Mouse (Mus musculus) cerebellum, adult 2 months (tissue): ENCODE measurements at regions not wholly inside any gene's neighbourhood (a gene's known extent, or its start where the extent isn't known, plus 50 kb on each side); places are given as distances from the start of the nearest gene placed in this dataset.

Experiments used
- CTCF ChIP-seq: fragments of 200-500 bp; IDR thresholded peaks from 2 replicates; pipeline ENCODE4 v1.5.1; 2011; ENCODE audit warnings: low read depth, mild to moderate bottlenecking, control low read depth, low read length, moderate library complexity, borderline replicate concordance; ENCODE audit not compliant: insufficient read depth
- POLR2A ChIP-seq: fragments of 200-500 bp; IDR thresholded peaks from 2 replicates; pipeline ENCODE4 v1.6.1; 2011; ENCODE audit warnings: low read length, control low read depth, borderline replicate concordance; ENCODE audit not compliant: insufficient read depth

DNA sequence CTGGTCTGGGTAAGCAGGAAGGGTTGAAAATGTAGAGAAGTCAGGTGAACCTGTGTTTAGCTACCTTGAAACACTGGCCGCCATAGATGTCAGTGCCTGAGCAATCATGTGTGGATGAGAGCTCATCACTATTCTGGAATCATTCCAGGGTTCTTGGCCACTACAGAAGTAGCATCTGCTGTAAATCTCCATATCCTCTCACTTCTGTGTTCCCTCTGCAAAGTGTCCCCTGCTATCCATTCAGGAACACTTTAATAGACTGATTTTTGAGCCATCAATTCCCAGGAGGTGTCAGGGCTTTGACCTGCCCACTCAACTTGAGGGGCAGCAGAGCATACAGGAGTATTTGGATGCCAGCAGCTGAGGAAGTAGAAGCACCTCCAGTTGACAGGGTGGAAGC is 284.7 kb upstream of the Sstr1 start:
- no peak for TF ChIP-seq CTCF
- no peak for TF ChIP-seq POLR2A
